Comparison of ENCODE assay signal across 11 mouse cellular contexts in the genomic region with DNA sequence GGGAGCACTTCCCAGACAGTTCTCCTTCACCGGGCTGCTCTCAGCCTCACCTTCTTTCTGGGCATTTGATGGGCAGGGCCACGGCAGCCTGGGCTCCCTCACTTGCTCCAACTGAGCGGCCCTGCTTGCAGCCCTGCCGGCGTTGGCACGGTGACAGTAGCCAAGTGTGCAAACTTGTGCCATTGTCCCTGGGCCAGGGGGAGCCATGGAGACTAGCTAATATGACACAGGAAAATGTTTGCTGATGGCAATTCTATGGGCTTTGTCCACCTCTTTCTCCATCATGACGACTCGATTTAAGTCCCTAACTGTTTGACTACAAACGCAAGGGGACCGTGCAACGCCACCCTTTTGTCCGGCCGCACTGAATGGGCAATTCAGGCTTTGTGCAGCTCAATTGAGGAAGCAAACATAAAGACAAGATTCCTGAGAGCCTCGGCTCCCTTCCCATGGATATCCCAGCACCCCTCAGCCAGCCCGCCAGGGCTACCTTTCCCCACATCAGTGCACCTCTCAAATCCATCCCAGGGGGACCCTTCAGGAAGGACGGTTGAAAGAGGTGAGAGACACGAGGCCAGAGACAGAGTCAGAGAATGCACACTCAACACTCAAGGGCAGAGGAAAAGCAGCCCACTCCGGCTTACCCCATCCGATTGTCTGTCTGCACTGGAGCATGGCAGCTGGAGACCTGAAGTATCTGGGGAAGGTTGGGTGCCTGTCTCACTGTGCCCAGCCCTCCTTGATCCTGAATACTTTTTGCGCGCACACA. TPM values are rescaled to one million over a fixed set of nuclear protein-coding genes. Genes with fewer than 3 reads are reported as not detected.
DNase-seq lines count a peak whose midpoint lies in the region; ATAC-seq and TF ChIP-seq lines count a peak whose summit lies in the region.
"Had no signal": no experiment of that assay in that cellular context is flagged by ENCODE, and none has a peak within 500 bp of the region (broad histone marks: within the 10 kb centered on the region; RNA-seq: fewer than 3 reads in every experiment).

No protein-coding gene starts in this region.

- no peak for TF ChIP-seq POLR2A in kidney, adult 2 months (IDR thresholded peaks at IDR 0.05; ENCODE audit: low read depth, low read length)

- WGBS in hindbrain, embryonic 12.5 days = 21% methylated on average over 21 of the region's 21 CpGs
- WGBS in midbrain, embryonic 12.5 days = 11% methylated on average over 21 of the region's 21 CpGs
- WGBS in kidney, adult 2 months = 62% methylated on average over 21 of the region's 21 CpGs

- H3K4me2 ChIP-seq in hindbrain, embryonic 12.5 days (replicated peaks) = peak overlapping the region; percentile 71
- peak overlapping the region; percentile 68 for H3K4me2 ChIP-seq in midbrain, embryonic 12.5 days (replicated peaks)

- peak; percentile 48 for DNase-seq in gastrocnemius, adult 2 months
- no peak for DNase-seq in gastrocnemius, postnatal 10 days
- peak; percentile 78 for DNase-seq in embryo, embryonic 10.5 days (ENCODE audit: low spot score)
- DNase-seq in kidney, adult 2 months = no peak

- no peaks in the 10 kb centered on the region for H3K36me3 ChIP-seq in hindbrain, embryonic 12.5 days
- H3K36me3 ChIP-seq in midbrain, embryonic 12.5 days = no peaks in the 10 kb centered on the region
- no peaks in the 10 kb centered on the region for H3K36me3 ChIP-seq in kidney, adult 2 months (ENCODE audit: control insufficient read depth, insufficient read depth, low read length)
- H3K36me3 ChIP-seq: embryonic facial prominence, embryonic 13.5 days had no signal

- H3K9me3 ChIP-seq in hindbrain, embryonic 12.5 days (replicated peaks) = no peaks in the 10 kb centered on the region
- H3K9me3 ChIP-seq in midbrain, embryonic 12.5 days = no peaks in the 10 kb centered on the region
- H3K9me3 ChIP-seq: embryonic facial prominence, embryonic 13.5 days had no signal

- H3K9ac ChIP-seq in hindbrain, embryonic 12.5 days = peak overlapping the region; percentile 29; the same call in 1 of the 2 replicates
- peak overlapping the region; percentile 72 for H3K9ac ChIP-seq in midbrain, embryonic 12.5 days (replicated peaks)

- TF ChIP-seq CTCF in gastrocnemius, adult 2 months (IDR thresholded peaks at IDR 0.05) = no peak
- no peak for TF ChIP-seq CTCF in kidney, adult 2 months (conservative IDR thresholded peaks at IDR 0.05; ENCODE audit: insufficient read depth, insufficient read length, low read depth, low read length)

- H3K27me3 ChIP-seq in hindbrain, embryonic 12.5 days = peaks cover 30% of the 10 kb centered on the region
- peaks cover 57% of the 10 kb centered on the region for H3K27me3 ChIP-seq in midbrain, embryonic 12.5 days
- H3K27me3 ChIP-seq in kidney, adult 2 months (replicated peaks; ENCODE audit: control insufficient read depth, insufficient read depth, low read length) = no peaks in the 10 kb centered on the region

- peak; percentile 76 for ATAC-seq in hindbrain, embryonic 12.5 days (ENCODE audit: low FRiP score)
- ATAC-seq in midbrain, embryonic 12.5 days (ENCODE audit: low FRiP score, low read depth) = peak; percentile 71
- no peak for ATAC-seq in erythroid progenitor cell, adult 5-6 weeks (replicated peaks; ENCODE audit: low FRiP score, poor library complexity, severe bottlenecking)
- ATAC-seq in CD4-positive, CD25-positive, alpha-beta regulatory T cell, adult 4 months = no peak

- intact Hi-C loops in gastrocnemius, adult 2 months (cut with DNase I) = no loop called here

- H3K4me1 ChIP-seq in hindbrain, embryonic 12.5 days = peaks cover 55% of the 10 kb centered on the region
- H3K4me1 ChIP-seq in midbrain, embryonic 12.5 days = peaks cover 58% of the 10 kb centered on the region
- H3K4me1 ChIP-seq in kidney, adult 2 months (ENCODE audit: control insufficient read depth, insufficient read depth, low read length) = peaks cover 5% of the 10 kb centered on the region; the same call in 1 of the 2 replicates

- H3K4me3 ChIP-seq in gastrocnemius, adult 2 months = no peak overlapping the region
- H3K4me3 ChIP-seq in hindbrain, embryonic 12.5 days = peak overlapping the region; percentile 36
- peak overlapping the region; percentile 53 for H3K4me3 ChIP-seq in midbrain, embryonic 12.5 days
- no peak overlapping the region for H3K4me3 ChIP-seq in kidney, adult 2 months (ENCODE audit: insufficient read depth, low read depth, low read length)

- no peak overlapping the region for H3K27ac ChIP-seq in gastrocnemius, adult 2 months
- H3K27ac ChIP-seq in hindbrain, embryonic 12.5 days = peak overlapping the region; percentile 74
- H3K27ac ChIP-seq in midbrain, embryonic 12.5 days (replicated peaks) = peak overlapping the region; percentile 96
- H3K27ac ChIP-seq in kidney, adult 2 months (ENCODE audit: insufficient read depth, low read depth, low read length) = no peak overlapping the region
- H3K27ac ChIP-seq: embryonic facial prominence, embryonic 13.5 days had no signal

RNA-seq across cellular contexts. Expression of gene Fam181a, which starts 3.3 kb away (rescaled TPM):
- not detected for total RNA-seq in gastrocnemius, adult 2 months (2021)
- not detected for total RNA-seq in gastrocnemius, postnatal 10 days (2021)
- 13.6 and 14.4 TPM in 2 replicates for polyA plus RNA-seq in hindbrain, embryonic 12.5 days (2016; fragmentation: Nextera tagmentation; extraction: Ambion mirVana)
- polyA plus RNA-seq in midbrain, embryonic 12.5 days (2016; fragmentation: Nextera tagmentation; extraction: Ambion mirVana) = 44.5 and 49.0 TPM in 2 replicates
- total RNA-seq in erythroid progenitor cell, adult 5-6 weeks (2015; ENCODE audit: low replicate concordance) = not detected in 2 replicates
- not detected in 2 replicates for total RNA-seq in erythroid progenitor cell, adult 5-6 weeks (2017; ENCODE audit: low replicate concordance)
- polyA plus RNA-seq in kidney, adult 2 months (2012; rRNA removed) = 0.05 and 0.08 TPM in 2 replicates
- not detected for polyA plus RNA-seq in CD4-positive, CD25-positive, alpha-beta regulatory T cell, adult 4 months (2017; shearing (Covaris generic))
- total RNA-seq: megakaryocyte, adult 5-6 weeks had no signal
- polyA plus RNA-seq: heart, embryonic 16.5 days had no signal

RNA-seq across cellular contexts. Expression of gene Asb2, which starts 41.7 kb away (rescaled TPM):
- total RNA-seq in gastrocnemius, adult 2 months (2021) = 100 to 1,000 TPM; 548 to 725 TPM
- 100 to 1,000 TPM; 104 to 141 TPM for total RNA-seq in gastrocnemius, postnatal 10 days (2021)
- 0.71 and 2.0 TPM in 2 replicates for polyA plus RNA-seq in hindbrain, embryonic 12.5 days (2016; fragmentation: Nextera tagmentation; extraction: Ambion mirVana)
- polyA plus RNA-seq in midbrain, embryonic 12.5 days (2016; fragmentation: Nextera tagmentation; extraction: Ambion mirVana) = 0.90 and 1.2 TPM in 2 replicates
- 1.7 and 2.9 TPM in 2 replicates for total RNA-seq in erythroid progenitor cell, adult 5-6 weeks (2015; ENCODE audit: low replicate concordance)
- 0.64 and 4.6 TPM in 2 replicates for total RNA-seq in erythroid progenitor cell, adult 5-6 weeks (2017; ENCODE audit: low replicate concordance)
- polyA plus RNA-seq in kidney, adult 2 months (2012; rRNA removed) = 6.7 and 10.7 TPM in 2 replicates
- polyA plus RNA-seq in CD4-positive, CD25-positive, alpha-beta regulatory T cell, adult 4 months (2017; shearing (Covaris generic)) = 10 to 100 TPM; 25.2 to 31.4 TPM

Comparison
In these comparisons a context has a peak if more than half of its experiments do, and no peak if none do; other contexts are left out.
1. DNase-seq: peak in gastrocnemius, adult 2 months (single experiment) and embryo, embryonic 10.5 days (single experiment); none in gastrocnemius, postnatal 10 days (single experiment) and kidney, adult 2 months (single experiment).
2. H3K27ac ChIP-seq: peak in hindbrain, embryonic 12.5 days (single experiment) and midbrain, embryonic 12.5 days (single experiment); none in gastrocnemius, adult 2 months (single experiment) and kidney, adult 2 months (single experiment).
3. H3K4me3 ChIP-seq: peak in hindbrain, embryonic 12.5 days (single experiment) and midbrain, embryonic 12.5 days (single experiment); none in gastrocnemius, adult 2 months (single experiment) and kidney, adult 2 months (single experiment).
4. ATAC-seq: peak in hindbrain, embryonic 12.5 days (single experiment) and midbrain, embryonic 12.5 days (single experiment); none in erythroid progenitor cell, adult 5-6 weeks (single experiment) and CD4-positive, CD25-positive, alpha-beta regulatory T cell, adult 4 months (single experiment).
5. RNA of gene Fam181a, which starts 3.3 kb away (polyA plus RNA-seq): 44.5 to 49.0 TPM in midbrain, embryonic 12.5 days and 13.6 to 14.4 TPM in hindbrain, embryonic 12.5 days; 0.05 to 0.08 TPM in kidney, adult 2 months and not detected in CD4-positive, CD25-positive, alpha-beta regulatory T cell, adult 4 months; every median in the first group is over 10 times any median in the second.